Mouse (Mus musculus) liver, embryonic 12.5 days (tissue): ENCODE data around the gene BC005561. TPM values are rescaled to one million over a fixed set of nuclear protein-coding genes. Genes with fewer than 3 reads are reported as not detected.

Experiments
- polyA plus RNA-seq: library from polyadenylated mRNA; unstranded; fragments of >200 nt; fragmentation: Nextera tagmentation; extraction: Ambion mirVana; gene quantifications from 2 replicates; pipeline ENCODE4 v1.2.1, GENCODE M21; 2016

Gene BC005561
- polyA plus RNA-seq, 1 experiment from 2014 or later = 5.2 TPM

Other genes with a start within 250 kb of the BC005561 start
- gene Ibsp, start 209.2 kb upstream of the BC005561 start, polyA plus RNA-seq = not detected in 2 replicates
- not detected in 2 replicates for gene Mepe, start 183.0 kb upstream of the BC005561 start, polyA plus RNA-seq
- gene Spp1, start 73.2 kb upstream of the BC005561 start, polyA plus RNA-seq = 2.0 and 2.6 TPM in 2 replicates
- gene Pkd2, start 48.9 kb upstream of the BC005561 start, polyA plus RNA-seq = 4.1 and 4.3 TPM in 2 replicates